Mouse (Mus musculus): Measurements from ENCODE around the gene Tcf25.

Gene Tcf25

DNA sequence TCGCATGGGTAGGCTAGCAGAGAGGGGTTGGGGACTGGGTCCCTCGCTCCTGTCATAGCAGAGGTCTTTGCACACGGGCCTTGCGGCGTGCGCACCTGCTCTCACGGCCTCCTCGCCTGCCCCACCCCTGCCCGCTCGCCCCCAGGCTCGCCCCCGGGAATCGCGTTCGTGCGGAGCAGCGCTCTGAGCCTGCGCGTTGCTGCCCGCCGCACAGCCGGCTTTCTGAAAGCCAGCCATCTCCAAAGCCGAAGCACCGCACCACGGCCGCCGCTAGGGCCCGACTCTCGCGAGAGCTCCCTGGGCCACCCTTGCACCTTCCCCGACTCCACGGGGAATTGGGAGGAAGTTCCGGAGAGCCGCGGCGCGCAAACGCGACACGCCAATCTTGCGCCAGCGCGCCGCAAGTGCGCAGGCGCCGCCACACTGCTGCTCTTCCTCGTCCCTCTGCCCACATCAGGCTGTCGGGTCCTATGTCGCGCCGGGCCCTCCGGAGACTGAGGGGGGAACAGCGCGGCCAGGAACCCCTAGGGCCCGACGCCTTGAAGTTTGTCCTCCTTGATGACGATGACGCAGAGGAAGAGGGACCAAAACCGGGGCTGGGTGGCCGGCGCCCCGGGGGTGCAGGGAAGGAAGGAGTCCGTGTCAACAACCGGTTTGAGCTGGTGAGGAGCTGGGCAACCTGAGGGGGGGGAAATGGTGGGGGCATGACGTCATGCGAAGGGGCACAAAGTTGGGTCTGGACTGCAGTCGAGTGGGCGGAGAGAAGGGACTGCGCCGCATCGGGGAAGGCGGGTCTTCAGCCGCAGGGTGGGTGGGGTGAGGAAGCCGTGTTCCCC is at the start of gene Tcf25:
TSS of gene Tcf25 (plus strand) at position 351 of the 836 bp plus-strand sequence.
- peak; percentile 94 for DNase-seq (ENCODE audit: low spot score)

DNA sequence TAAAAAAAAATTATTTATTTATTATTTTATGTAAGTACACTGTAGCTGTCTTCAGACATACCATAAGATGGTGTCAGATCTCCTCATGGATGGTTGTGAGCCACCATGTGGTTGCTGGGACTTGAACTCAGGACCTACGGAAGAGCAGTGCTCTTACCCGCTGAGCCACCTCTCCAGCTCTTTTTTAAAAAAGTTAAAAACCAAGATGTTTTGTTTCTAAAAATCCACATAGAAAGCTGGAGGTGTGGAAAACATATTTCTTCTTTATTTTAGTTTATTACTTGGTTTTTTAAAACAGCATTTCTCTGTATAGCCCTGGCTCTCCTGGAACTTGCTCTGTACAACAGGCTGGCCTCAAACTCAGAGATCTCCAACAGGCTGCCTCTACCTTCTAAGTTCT is 45.0 kb upstream of the Tcf25 start:
- DNase-seq (ENCODE audit: low spot score), result no peak

DNA sequence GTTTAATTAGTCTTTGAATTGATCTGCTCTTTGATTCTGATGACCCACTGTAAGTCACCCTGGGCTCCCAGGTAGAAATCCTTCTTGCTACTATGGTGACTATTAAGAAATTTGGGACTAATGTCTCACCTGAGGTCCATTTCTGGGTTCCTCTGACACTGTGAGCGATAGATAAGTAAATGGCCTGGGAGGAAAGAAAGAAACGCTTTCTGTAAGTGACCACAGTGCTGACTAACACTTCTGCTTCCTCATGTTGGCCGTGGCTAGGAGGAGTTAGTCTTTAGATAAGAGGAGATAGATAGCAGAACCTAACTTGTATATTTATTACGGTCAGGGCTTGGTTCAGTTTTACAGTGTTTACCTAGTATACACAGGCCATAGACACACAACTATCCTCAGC is 44.2 kb upstream of the Tcf25 start:
- DNase-seq (ENCODE audit: low spot score), result no peak

DNA sequence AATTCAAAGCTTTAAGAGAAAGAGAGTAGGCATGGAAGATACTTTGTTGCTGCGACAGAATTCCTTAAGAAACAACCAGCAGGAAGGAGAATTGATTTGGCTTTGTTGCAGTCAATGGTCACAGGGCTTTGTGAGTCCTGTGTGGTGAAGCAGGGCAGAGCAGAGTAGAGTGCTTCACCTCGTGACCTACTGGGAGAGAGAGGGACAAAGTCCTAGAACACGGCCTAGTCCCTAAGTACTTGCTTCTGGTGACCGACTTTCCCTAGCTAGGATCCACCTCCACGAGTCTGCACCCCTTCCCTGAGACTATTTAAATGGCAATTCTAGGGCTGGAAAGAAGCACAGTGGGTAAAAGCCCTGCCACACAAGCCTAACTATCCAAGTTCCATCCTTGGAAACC is 43.6 kb upstream of the Tcf25 start:
- DNase-seq (ENCODE audit: low spot score), result no peak

DNA sequence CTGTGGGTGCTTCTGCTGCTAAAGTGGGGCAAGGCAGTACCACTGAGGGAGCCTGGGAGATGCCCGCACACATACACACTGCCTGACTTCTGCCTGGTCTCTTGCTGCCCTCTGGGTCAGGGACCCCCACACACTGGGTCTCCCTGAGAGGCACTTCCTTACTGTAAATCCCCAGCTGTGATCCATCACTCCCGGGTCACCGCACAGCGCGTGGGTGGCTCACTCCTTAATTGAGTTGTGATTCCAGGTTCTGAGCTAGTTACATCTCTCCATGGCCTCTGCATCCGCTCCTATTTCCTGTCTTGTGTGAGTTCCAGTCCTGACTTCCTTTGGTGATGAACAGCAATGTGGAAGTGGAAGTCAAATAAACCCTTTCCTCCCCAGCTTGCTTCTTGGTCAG is 42.9 kb upstream of the Tcf25 start:
- DNase-seq (ENCODE audit: low spot score), result no peak

DNA sequence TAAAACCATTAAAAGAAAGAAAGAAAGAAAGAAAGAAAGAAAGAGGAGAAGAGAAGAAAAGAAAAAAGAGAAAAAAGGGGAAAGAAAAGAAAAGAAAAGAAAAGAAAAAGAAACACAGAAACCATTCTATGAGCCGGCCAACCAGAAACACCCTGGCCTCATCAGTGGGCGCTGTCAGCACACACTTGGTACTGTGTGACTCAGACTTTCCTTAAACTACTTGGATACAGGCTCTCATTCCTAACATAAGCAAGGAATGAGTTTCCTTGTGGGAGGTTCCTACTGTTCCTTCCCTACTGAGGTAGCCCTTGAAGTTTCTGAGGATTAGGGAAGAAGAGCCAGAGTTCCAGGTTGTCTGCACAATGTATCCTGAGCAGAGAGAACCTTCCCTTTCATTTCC is 42.3 kb upstream of the Tcf25 start:
- DNase-seq (ENCODE audit: low spot score), result no peak

DNA sequence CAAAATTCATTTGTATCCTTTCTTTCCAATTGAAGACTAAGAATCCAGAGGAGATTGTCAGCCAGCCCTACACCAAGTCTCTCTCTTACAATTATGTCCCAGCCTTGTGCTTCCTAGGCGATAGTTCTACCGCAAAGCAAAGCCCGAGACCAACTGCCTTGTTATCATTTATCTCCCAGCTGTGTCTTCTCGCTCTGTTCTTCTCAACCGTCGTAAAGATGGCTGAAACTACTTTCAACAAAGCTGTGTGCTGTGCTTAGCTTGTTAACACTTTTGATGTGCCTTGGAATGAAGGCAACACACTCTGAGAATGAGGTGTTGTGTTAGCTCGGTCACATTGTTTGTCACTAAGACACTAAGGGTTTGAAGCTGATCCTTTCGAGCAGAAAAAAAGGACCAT is 41.7 kb upstream of the Tcf25 start:
- no peak for DNase-seq (ENCODE audit: low spot score)

DNA sequence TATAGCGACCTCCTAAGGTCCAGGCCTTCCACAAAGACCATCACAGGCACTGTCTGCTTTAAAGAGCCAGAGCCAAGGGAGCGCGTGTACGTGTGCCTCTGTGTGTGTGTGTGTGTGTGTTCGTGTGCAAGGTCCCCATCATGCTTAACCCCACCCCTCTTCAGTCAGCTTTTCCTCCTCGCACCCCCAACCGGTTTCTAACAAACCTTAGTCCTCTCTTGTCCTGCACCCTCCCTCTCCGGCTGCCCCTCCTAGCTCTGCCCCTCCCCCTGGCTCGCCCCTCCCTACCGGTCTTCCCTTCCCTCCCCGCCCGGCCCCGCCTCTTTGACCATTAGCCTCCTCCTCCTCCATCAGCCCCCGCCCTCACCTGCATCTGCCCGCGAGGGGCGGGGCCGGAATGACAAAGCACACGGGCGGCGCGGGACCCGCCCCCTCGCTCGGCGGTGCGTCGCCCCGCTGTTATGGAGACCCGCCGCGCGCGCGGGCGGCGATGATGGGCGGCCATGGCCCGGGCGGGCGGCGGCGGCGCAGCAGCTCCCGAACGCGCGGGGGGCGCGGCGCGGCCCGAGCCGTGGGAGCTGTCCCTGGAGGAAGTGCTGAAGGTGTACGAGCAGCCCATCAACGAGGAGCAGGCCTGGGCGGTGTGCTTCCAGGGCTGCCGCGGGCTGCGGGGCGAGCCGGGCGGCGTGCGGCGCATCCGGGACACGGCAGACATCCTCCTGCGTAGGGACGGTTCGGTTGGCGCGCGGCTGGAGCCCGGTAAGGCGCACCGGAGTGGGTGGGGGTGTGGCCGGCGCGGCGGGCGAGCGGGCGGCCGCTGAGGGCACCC is 41.1 kb upstream of the Tcf25 start, which contains the start of gene Spire2:
TSS of gene Spire2 (plus strand) at position 452 of the 829 bp plus-strand sequence.
- DNase-seq (ENCODE audit: low spot score), result peak; percentile 39

DNA sequence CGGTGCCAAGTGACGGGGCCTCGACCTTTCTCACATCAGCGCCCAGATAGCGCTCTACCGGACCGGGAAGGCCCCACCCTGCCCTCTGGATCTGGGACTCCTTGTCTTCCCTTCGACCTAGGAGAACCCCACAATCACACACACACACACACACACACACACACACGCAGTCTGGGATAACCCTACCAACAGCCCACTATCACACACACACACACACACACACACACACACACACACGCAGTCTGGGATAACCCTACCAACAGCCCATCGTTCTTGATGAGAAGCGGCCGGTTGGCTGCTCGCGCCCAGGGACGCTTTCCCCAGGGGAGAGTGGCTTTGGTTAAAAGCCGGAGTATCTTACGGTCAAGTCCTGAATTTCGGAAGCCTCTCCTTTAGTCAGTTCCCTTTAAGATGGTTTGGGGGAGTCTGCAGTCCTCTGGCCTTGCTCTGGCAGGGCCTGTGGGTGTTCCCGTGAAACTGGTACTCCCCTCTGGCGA is 40.4 kb upstream of the Tcf25 start:
- no peak for DNase-seq (ENCODE audit: low spot score)

DNA sequence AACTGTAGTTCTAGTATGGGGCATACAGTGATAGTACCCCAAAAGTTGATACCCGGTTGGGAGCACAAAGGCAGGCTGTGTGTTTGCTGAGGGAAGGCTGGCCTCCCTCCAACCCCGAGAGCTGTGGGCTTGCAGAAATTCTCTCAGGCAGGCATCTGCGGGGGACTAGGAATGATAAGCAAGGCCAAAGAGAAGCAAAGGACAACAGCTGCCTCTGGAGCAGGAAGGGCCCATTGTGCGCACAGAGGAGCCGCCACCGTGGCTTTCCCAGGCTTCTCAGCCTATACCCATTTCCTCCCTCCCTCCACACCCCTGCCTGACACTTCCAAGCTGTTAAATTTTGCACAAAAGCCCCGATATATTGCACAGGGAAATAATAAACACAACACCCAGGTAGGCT is 39.7 kb upstream of the Tcf25 start:
- DNase-seq (ENCODE audit: low spot score), result no peak

DNA sequence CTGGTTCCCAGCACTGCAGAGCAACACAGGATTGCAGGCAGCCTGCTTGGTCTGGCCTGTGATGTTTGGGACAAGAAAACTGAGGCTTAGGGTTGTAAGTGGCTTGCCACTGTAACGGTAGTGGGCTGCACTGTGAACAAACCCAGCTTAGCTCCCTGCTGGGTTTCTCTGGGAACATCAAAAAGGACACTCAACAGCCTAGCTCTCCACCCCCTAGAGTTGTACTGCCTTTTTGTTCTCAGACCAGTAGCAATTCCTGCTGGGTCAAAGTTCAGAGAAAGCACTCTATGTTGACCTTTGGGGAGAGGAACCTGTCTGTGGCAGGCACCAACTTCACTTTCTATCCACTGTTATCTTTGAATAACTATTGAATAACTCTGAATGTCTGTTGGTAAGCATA is 39.1 kb upstream of the Tcf25 start:
- no peak for DNase-seq (ENCODE audit: low spot score)

DNA sequence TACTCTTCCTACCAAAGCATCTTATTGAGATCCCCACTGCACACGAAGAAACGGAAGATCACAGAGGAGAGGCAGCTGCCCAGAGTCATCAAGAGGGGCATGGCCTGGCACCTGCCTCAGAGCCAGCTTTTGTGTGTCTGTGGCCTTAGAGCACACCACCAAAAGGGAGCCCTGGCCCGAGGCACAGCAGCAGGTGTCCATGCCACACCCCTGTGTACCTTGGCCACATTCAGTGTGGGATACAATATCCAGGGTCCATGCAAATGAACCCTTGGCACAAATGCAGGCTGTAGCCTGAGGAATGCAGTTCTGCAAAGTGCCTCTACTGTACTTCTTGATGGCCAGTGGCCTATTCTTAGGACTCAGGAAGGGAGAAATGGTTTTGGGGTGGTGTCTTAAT is 36.1 kb upstream of the Tcf25 start:
- DNase-seq (ENCODE audit: low spot score), result no peak

DNA sequence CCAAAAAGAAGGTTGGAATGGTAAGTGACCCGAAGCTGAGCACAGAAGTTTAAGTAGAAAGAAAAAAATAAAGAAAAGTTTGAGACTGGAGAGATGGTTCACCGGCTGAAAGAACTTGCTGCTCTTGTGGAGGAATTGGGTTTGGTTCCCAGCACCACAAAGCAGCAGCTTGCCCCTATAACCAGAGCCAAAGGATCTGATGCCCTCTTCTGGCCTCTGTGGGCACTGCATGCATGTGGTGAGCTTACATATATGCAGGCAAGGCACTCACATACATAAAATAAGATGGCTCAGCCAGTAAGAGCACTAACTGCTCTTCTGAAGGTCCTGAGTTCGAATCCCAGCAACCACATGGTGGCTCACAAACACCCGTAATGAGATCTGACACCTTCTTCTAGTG is 33.5 kb upstream of the Tcf25 start:
- DNase-seq (ENCODE audit: low spot score), result no peak

DNA sequence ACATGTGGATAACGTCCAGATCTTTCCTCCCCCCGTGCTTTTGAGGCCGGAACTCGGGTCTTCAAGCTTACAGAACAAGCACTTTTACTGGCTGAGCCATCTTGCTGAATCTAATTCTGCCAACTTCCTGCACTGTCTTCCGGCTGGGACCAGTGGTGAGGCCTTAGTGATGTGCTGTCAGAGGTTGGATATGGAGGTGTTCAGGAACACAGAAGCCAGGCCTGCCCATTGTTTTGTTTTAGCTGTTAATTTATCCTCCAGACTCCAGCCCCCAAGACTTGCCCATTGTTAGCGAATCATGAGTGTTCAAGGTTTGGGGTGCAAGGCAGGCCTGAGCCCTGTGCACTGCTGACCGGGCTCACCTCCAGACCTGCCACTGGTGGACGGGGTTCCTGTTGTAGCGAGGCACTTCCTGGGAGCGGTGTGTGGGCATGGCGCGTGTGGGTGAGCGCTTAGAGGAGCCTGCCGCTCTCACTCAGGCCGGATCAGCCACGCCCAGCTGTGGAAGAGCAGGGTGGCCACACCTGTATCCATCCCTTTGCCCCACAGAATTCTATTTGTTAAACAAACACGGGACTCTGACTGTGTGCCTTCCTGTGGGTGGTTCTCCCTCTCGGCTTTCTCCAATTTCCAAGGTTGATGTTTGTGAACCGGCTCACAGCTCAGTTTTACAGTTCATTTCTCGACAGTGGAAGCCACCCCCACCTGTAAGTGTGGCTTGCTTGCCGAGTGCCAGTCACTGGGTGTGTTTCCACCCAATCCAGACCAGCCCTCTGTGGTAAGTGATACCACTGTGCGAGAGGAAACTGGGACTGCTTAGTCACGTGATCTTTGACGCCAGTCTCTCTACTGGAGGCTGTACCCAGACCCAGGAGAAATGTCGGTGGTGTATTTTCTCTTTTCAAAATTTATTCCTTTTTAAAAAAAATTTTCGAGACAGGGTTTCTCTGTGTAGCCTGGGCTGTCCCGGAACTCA is 32.2 kb upstream of the Tcf25 start:
- no peak for DNase-seq (ENCODE audit: low spot score)

DNA sequence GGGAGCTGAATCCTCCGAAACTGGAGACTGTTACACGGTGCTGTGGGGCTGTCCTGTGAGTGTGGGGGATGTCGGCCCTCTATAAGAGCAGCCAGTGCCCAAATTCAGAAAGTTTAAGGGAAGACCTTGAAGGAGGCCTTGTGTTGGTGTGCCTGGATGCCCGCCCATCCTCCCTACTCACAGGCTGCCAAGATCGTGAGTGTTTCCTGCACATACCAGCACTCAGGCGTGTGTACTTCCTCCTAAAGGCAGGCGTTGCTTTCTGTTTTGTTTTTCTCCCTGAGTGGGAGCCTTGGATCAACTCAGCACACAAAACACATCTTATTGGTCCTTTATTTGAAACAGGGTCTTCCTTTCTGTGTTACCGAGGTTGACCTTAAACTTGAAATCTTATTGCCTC is 31.3 kb upstream of the Tcf25 start:
- DNase-seq (ENCODE audit: low spot score), result no peak

DNA sequence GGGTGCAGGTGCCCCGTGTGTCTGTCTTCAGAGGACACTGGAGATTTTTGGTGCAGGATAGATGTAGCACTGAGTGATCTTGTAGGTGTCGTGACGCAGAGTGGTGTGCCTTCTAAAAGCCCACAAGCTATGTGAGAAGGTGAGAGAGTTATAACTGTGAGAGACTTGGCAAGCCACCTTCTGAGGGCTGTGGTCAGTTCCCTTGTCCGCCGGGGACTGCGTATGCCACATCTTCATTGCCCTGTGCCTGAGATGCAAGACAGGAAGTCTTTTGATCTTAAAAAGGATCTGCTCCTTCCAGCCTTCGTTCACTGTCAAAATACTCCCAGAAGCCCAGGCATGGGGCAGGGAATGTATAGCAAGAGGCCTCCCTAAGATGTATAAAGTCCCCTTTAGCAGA is 30.6 kb upstream of the Tcf25 start:
- DNase-seq (ENCODE audit: low spot score), result no peak

DNA sequence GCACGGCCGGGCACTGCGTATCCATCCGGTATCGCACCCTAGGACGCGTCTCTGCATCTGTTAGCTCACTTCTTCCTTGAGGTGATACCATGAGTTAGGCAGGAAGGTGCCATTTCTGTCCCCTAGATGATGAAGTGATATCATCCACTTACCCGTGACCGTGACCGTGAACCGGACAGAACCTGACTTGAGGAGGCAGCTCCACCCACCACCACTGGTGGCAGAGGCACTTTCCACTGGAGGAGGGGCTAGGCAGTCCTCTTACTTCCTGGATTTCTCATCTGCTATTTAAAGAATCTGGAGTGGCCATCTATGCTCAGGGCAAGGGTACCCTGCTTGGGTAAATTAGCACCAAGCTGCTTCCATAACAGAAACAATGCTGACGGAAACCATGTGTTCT is 30.1 kb upstream of the Tcf25 start:
- DNase-seq (ENCODE audit: low spot score), result no peak

DNA sequence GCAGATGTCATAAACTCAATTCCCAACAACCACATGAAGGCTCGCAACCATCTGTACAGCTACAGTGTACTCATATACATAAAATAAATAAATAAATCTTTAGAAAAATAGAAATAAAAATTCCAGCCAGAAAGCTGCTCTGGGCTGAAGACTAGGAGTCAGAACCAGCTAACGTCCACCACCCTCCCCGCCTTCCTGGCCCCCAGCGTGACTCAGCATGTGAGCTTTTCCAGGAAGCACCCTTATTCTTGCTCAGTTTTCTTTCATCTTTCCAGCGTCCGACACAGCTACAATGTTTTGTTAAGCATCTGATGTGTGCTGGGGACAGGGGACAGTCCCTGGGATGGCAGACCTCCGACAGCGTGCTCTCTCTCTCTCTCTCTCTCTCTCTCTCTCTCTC is 28.4 kb upstream of the Tcf25 start:
- DNase-seq (ENCODE audit: low spot score), result no peak

DNA sequence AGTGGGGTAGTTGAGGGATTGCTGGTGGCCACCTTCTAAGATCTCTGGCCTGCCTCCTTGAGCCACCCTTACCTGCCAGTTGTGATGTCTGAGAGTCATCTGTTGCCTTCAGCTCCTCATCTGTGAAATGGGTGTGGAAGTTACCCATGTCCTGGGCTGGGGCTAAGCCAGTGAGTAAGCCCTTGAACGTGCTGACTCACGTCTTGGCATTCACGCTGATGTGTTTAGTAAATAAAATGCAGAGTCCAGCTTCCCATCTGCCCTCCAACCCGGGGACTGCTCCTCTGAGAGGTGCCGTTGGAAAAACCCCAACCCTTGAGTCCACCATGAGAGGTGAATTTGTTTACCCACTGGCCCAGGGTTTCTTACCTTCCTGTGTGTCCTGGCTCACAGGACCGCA is 27.7 kb upstream of the Tcf25 start:
- DNase-seq (ENCODE audit: low spot score), result no peak

DNA sequence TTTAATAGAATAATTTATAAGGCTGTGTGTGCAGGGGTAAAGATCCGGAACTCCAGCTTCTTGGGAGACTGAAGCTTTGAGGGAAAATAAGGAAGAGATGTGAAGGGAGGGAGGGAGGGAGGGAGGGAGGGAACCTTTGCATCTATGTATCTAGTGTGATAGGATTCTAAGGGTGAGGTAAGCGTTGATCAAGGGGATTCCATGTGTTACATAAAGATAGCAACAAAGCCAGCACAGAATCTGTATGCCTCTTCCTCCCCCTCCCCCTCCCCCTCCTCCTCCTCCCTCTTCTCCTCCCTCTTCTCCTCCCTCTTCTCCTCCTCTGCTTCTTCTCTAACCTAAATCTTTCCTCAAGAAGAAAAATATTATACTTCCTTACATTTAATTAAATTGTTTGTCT is 26.3 kb upstream of the Tcf25 start:
- no peak for DNase-seq (ENCODE audit: low spot score)

DNA sequence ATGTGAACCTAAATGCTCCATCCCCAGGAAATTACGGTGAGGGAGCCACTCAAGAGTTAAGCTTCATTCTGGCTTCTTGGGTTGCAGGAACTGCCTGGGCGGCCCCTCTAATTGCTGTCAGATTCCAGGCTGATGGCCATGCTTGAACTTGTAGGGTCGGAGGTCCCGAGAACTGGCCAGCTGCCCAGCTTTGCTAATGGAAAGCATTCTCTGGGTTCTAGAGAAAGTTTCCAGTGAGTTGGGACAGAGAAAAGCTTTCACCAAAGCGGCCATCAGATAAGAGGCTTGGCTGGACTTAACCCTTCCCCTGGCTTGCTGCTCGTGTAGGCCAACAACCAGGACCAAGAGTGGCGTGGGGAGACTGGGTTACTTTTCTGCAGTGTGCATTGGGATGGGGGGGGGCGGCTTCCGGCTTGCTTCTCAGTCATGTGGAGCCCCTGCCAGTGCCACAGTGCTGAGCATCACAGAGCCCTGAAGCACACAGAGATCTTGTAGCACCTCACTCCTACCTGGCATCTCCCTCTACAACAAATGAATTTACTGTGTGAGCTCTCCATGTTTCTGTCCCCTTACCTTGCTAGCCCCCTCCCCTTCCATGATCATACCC is 25.2 kb upstream of the Tcf25 start:
- DNase-seq (ENCODE audit: low spot score), result no peak

DNA sequence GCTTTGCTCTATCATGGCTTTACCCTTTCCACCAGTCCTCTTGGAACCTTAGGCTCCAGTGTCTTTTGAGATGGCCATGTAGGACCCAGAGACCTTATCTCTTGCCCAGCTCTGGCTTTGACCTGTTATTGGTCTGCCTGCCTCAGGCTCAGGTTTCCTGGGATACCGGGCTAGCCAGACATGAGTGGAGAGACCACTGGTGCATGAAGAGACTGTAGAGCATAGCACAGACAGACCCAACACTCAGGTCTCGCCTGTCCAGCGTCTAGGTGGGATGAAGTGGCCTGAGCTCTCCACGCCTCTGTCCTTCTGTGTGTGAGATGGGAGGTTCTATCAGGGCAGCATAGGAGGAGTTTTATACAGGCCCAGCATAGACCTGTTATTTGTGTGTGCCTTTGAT is 24.5 kb upstream of the Tcf25 start:
- DNase-seq (ENCODE audit: low spot score), result no peak
